Mouse (Mus musculus) frontal cortex, postnatal 10 days (tissue): Measurements from ENCODE around the gene Plppr1.
A peak's percentile ranks its signal among the peaks of the same experiment; 100 is the strongest.
"Not testable (repeated sequence)": the region's sequence is repeated elsewhere in the genome, so short reads cannot be mapped to it uniquely, and the experiment has no call there.

Experiments
- DNase-seq, 2 experiments: peaks; one replicate each; pipeline ENCODE4 v3.0.0; 2022; ENCODE audit warnings: low spot score in 2 of 2, mixed read lengths in 1 of 2

The Plppr1 gene

DNA sequence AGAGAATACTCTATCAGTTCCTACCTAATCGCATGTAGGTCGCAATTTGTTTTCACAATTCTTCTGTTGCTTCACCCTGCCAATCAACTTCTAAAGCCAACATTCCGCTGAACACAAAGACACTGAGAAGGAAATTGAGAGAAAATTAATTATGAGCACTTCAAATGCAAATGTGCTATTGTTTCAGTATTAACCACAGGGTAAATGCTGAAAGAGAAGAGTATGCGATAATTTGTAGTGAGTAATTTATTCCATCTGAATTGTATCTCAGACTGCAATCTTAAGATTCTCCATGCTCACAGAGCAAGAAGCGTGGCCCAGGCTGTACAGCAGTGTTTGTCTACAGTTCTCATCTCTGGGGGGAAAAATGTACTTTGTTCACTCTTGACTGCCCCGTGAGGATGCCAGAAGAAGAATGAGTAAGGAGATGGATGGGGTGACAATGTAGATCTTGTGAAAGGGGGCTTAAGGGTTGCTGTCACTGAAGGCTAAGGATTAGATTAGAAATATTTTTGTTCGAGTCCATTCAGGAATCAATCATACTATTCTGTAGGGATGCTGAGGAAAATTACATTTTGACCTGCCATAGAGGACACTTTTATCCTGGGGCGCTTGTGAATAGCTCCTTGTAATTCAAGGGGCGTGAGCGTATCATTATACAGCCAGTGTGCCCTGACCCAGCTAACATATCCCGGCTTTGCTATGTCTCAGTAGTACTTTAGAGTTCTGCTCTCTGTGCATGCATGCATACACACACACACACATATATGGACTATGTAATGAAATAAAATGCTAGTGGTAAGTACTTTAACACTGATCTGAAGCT, 173.3 kb downstream of the Plppr1 start:
- no peak for DNase-seq

DNA sequence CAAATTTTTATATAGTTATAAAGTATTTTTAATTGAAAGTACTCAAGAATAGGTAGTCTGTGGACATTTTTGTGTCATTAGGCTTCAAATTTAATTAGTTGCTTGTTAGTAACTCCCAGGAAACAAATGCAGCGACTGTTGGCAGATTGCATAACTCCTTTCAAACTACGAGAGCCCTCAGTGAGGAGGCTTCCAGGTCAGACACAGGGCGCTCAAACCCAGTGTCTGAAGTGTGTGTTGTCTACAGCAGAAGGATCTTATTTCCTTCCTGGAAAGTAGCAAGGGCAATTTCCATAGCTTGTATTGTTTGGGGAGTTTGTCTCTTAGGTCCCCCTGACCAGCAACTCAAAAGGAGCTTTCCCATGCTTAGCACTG, 173.9 kb downstream of the Plppr1 start:
- no peak for DNase-seq

- no peak for DNase-seq
Observed at GRCm38 (mm10) chr4:49238111-49238510, 179.0 kb downstream of the Plppr1 start.

GRCm38 (mm10) chr4:49239451-49239850, 180.4 kb downstream of the Plppr1 start:
- DNase-seq, result no peak

GRCm38 (mm10) chr4:49244791-49245190, 185.7 kb downstream of the Plppr1 start:
- no peak for DNase-seq

DNA sequence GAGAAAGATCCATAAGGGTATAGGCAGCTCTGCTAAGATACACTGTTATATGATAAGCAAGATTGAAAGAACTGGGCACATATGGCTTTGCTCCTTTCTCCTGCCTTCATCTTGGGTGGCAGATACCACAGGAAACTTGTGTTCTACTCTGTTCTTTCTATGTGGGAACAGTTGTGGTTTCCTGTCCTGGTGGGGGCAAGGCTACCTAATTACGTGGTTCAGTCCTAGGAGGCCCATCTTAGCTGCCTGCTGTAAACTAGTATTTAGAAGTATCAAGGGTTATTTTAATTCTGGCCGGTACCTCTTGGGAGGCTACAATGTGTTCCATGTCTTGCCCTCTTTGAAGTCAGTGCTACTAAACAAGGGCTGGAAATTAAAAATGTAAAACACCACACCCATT, 186.2 kb downstream of the Plppr1 start:
- no peak for DNase-seq

DNA sequence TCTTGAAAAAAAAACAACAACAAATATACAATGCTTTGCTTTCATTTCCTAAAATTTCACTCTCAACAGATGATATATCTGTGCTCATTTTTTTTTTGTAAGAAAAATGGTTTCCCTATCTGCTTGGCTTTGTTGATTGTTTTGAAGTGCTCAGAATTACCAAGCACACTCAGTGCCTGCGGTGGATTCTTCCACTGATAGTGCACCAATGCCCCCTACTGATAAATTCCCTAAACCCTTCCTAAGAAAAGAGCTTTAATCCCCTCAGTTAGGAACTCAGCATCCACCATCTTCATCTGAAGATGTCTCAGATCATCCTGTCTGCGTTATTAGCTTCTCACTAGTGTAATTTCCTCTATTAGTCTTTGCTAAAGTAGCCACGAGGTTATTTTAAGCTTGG, 192.2 kb downstream of the Plppr1 start:
- peak in 1 of 2 experiments; percentile 11 for DNase-seq

- no peak for DNase-seq
Observed at GRCm38 (mm10) chr4:49252169-49252568, 193.1 kb downstream of the Plppr1 start.

GRCm38 (mm10) chr4:49278515-49278914, 219.4 kb downstream of the Plppr1 start:
- DNase-seq, result no peak

DNA sequence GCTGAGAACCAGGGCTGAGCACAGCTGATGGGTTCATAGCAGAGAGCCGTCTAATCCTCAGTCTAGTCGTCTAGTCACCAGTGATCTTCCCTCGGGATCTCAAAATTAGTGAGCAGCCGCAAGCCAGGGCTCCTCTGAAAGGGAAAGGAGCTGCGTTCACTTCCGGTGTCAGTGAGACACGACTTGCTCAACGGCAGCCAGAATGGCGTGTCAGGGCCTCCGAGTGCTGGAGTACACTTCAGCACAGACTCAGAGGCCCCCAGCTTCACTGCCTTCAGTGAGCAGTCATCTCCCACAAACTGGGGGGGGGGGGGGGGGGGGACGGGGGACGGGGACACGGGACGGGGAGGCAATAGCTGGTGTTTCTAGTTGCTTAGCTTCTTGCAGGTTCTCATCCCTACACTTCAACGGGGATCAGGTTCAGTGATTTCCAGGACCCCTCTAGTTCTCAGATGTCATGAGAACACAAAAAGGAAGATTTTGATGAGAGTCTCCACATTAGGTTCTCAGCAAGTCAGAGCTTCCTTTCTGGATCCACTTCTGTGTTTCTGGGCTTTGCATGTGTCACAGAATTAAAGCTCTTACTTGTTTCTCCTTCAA, 225.7 kb downstream of the Plppr1 start:
- DNase-seq, result no peak

- no peak for DNase-seq
Observed at GRCm38 (mm10) chr4:49285340-49286196, 226.5 kb downstream of the Plppr1 start.

DNA sequence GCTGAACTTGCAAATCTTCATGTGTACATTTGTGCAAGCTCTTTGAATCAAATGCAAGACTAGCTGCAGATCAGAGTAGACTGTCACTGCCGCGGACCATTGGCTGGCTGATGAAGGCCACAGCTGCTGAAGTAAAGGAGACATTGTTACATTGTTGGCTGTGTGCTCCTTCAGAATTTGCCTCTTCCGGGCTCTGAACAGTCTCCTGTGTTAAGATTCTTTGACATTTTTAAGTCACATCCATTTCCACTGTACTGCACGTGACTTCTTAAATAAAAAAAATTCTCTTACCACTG, 227.1 kb downstream of the Plppr1 start:
- peak in 1 of 2 experiments; percentile 22 for DNase-seq

DNA sequence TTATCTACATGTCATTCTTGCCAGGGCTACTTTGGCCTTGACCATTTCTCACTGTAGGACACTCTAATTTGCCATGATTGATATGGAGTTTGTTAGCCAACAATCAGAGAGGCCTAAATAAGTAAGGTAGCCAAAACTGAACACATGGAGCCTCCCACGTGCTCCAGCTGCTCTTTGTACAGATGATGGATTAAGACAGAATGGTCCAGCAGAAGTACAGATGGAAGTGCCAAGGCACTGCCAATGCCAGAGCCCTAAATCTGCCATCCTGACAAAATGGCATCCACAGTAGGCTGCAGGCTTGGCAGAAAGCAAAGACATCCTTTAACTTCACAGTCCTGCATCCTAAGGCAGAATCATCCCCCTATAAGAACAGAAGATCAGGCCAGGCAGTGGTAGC, 237.4 kb downstream of the Plppr1 start:
- DNase-seq, result no peak

- DNase-seq, result no peak
Observed at GRCm38 (mm10) chr4:49299576-49299975, 240.5 kb downstream of the Plppr1 start.

DNA sequence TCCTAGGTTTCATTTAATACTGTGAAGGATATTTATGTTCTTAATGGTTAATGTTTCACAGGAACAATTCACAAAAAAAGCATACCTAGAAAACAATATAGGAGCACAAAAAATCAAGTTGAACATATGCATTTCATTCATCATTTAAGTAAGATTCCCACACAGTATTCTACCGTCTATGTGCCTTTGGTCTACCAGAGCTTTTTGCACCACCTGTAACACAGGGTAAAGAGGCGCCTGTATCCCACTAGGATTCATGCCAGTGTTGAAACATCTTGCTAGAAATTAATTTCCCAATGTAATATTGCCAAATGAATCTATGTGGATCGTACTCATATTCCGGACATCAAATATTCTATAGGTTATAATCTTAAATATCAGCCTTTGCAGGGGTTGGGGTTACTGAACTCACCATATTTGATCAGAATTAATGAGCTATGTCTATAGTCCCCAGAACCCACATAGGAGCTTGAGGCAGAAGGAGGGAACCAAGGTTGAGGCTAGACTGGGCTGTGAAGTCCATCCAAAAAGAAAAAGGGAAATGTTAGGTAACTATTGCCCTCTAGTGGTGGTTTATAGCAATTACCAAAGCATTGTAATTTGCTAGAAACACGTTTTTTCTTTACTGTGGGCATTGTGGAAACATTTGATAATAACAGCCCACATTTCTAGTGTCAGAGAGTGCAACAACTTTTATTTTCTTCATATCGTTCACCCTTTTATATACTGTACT, 263.0 kb downstream of the Plppr1 start:
- DNase-seq, result no peak

DNA sequence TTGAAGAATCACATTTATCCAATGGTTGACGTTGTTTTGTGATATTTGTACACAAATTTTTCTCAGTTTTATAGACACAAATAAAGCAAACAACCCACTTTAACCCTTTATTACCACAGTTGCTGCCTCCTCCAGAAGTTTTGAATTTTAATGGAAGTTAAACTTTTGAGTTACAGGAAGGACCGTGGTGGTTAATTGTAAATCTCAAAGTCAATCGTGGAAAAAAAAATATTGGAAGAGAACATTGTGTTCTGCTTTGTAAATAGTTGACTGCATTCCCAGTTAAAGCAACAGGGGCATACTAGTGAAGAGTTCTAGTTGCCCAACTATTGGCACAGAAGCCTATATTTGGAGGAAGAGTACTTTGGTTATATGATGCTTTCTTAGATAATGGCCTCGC, 278.9 kb downstream of the Plppr1 start:
- DNase-seq, result not testable (repeated sequence)

DNA sequence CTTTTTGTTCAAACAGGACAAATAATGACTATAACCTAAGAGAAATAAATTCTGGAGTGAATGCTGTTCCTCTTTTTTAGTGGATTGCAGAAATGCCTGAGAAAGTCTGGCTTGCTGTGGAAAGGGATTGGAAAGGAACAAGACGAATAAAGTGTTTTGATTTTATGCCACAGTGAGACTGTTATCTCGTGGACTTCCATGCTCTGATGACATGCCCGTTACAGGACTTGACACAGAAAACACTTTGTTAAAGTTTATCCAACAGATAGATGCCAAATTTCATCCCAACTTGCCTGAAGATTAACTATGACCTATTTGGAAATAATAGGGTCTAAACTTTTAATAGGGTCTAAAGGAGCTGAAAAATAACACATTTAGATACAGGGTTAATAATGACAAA, 281.0 kb downstream of the Plppr1 start:
- DNase-seq, result not testable (repeated sequence)

DNA sequence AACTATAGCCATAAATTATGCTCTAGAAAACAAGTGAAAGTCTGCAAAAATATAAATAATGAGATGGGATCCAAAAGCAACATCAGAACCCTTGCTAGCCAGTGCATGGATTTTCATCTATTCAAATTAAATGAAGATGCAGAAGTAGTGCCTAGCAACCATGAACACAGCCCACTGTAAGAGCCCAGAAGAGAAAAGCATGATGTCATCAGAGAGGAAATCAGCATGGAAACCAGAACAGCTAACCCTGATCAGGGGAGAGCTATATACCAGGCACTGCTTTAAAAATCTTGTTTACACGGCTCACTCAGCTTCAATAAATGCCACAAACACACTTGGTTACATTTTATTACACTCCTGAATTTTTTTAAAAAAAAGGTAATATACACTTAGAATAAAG, 288.9 kb downstream of the Plppr1 start:
- DNase-seq, result not testable (repeated sequence)

GRCm38 (mm10) chr4:49348677-49349076, 289.6 kb downstream of the Plppr1 start:
- no peak for DNase-seq

GRCm38 (mm10) chr4:49350470-49350869, 291.4 kb downstream of the Plppr1 start:
- DNase-seq, result no peak

DNA sequence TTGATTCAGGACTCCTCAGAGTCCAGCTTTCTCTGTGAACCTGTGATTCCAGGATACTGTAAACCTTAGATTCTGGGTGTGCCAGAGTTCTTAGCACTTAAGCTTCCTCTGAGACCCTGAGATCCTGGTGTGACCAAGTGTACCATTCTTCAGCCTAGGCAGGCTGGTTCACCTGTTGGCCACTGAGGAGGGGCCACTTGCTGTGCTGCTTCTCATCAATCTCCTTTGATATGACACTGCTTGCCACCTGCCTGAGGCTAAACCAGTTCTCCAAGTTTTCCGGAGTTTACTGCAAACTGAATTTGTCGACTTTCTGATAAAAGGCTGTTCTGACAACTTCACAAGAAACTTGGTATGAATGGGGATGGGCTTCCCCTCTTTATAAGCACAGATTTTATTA, 298.0 kb downstream of the Plppr1 start:
- DNase-seq, result no peak

DNA sequence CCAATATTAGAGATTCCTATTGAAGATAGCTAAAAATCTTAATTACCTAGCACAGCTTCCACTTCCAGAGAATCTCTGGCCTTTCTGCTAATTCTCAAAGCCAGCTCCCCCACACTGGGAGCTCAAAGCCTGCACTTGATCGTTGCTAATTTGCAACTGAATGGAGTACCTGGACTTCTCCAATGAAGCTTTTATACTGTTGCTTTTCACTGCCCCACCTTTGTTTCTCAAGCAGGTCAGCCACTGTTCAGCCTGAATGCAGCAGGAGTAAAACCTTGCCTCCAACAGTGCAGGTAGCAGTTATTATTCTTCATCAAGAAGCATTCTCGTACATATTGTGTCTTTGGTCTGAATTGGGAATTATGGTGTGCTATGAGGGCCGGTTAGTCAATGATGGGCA, 309.0 kb downstream of the Plppr1 start:
- DNase-seq, result not testable (repeated sequence)
